Mouse (Mus musculus): Measurements from ENCODE around the gene Hexim2.

Gene Hexim2

DNA sequence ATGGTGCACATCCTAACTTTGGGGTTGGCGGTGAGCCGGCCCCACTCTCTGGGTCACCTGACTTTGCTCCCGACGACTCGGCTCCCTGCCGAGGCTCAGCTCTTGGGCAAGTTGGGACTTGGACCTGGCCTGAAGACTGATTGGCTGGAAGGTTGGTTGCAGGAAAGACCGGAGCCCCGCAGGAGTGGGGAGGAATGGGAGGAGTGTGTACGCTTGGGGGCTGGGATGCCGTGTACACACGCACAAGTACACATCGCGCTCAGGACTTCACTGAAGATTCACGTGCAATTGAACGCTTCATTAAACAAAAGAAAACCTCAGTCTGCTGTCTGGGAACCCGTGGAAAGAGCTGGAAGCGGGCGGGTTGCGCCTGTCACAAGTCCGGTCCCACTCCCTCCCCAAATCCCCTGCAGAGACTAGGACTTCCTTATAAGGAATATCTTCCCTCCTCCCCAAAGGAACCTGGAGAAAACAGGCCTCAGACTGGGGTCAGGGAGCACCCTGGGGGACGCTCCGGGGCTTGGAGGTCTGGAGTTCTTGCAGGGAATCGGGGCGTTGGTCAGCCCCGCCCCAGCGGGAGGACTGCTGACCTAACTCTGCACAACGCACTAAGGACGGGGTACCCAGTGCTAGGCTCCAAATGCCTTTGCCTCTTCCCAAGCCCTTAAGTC, 20.2 kb upstream of the Hexim2 start:
- DNase-seq: peak; percentile 88 to 96

DNA sequence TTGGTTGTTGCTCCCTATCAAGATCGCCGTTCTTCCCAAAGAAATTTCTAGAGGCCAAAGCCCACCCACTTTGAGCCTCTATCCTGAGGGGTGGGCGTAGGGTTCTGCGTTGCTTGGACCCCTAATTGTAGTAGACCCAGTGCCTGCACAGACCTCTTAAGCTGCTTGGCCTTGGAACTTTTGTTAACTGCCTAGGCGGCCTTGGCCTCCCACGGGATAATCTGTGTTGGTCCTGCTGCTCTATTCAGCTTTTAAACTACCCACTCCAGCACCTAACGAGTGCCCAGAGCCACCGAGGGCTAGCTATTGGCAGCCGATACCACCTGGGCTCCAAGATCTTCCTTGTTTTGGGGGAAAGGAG, 19.7 kb upstream of the Hexim2 start:
- DNase-seq: no peak

DNA sequence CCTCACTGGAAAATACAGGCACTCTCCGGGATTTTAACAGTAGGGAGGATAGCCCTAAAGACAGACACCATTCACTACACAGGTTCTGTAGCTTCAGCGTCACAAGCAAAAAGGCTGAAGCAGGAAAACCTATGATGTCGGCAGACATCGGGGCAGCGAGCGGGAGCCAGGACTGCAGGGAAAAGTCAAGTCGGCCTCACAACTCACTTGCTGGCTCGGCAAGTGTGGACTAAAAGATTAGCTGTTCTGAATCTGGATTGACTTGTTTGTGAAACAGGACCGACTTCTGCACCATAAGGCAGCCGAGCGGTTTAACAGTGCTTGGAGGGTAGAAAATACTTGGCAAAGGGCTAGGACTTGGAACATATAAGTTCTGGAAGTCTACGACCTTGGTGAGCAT, 19.2 kb upstream of the Hexim2 start:
- peak in 1 of 2 experiments; percentile 51 for DNase-seq

DNA sequence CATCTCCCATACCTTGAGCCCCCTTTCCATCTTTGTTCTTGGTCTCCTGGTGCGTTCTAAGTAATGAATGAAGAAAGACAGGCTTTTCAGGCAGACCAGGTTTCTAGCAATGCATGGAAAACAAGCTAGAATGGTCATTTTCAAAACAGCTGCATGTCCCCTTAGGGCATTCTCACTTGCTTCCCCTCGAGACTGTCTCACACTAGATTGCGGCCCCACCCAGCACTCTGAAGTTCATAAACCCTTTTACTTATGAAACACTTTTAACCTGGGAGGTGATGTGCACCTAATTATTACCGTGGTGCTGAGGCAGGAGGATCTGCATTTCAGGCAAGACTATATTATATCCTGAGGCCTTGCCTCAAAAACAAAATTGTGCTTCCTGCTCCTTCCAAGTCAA, 18.5 kb upstream of the Hexim2 start:
- no peak for DNase-seq

DNA sequence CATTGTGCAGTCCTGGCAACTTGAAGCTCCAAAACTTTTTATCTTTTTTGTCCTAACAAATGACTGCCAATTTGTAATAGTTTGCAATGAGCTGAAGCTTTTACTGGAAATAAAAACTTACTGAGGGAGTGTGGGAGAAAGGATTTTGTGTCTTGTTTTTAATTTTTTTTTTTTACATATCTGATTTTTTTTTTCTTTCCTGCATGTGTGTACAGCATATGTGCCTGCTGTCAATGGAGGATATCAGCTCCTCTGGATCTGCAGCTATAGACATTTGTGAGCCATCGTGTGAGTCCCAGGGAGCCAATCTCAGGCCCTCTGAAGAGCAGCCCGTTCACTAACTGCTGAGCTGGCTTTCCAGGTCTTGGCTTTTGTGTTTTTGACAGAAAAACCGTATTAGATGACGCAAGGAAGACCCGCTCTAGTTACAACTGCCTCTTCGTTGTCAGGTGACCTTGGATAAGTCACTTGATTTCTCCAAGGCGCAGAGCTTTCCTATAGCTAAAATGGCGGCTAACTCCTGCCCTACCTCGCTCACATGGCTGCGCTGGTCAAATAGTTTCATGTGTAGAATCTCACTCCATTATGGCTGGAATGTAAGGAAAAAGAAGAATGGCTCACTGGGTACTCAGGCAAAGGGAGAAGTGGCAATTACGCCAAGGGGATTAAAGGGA, 17.8 kb upstream of the Hexim2 start:
- no peak for DNase-seq

DNA sequence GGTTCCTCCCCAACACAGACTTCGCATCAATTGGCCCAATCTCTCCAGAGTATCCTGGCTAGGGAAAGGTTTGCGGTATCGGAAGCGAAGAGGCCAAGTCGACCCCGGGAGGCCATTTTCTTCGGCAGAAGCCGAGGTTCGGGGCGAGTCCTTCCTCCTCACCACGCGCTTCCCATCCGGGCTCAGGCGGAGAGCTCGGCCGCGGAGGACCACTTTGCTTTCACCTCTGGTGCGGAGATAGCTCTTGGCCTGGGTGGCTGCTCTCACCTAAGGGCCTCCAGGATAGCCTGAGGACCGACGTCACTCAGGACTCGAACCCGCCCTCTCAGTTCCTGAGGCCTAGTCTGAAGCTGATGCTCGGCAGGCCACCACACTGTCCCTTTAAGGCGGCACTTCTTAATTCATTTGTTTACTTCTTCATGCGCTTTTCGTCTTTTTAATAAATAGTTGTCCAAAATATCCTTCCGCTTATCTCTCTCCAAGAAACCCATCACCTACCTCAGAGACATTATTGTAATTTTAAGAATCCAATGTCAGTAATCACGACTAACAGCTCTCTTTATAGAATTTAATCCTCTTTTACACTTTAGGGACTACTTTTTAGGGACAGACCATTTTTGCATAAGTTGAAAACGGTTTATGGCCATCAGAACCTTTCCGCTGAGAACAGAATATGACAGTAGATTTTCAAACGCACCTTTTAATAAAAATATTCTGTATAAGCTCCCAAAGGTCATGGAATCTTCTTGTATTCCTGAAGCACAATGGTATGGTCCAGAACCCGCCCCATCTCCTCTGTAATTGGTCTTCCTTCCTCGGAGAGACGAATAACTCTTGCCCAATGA, 16.8 kb upstream of the Hexim2 start:
- DNase-seq: peak; percentile 86 to 94

DNA sequence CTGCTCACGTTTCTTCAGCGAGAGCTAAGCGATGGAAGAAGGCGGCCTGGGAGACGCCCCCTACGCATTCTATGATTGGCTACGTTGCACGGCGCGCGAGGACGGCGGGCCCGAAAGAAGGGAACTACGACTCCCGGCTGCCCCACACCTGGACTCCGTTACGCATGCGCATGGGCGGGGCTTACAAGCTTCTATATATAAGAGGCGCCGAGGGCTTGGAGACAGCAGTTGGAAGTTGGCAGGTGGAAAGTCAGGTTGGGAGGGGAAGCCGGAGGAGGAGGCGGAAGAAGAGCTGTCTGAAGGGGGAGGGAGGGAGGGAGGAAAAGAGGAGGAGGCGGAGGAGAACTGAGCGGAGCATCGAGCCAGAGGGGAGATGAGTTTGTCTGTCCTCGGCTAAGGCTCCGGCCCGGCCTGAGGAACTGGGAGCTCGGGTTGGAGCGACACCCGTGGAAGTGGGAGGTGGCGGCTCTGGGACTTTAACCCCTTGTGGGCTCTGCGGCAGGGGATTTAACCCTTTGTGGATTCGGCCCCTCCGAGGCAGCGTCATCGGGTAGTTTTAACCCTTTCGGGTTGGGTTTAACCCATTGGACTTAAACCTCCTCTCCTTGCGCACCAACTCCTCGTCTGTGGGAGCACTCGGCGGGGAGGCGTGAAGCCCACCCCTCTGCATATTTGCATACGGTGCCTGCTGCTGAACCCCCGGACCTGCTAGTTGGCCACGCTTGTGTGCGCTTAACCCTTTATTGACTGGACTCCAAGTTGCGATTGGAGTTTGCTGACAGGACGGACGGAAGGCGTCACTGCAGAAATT, 16.0 kb upstream of the Hexim2 start, which contains the start of gene Hexim1:
Hexim1 (plus strand) TSS at position 224 of the 811 bp plus-strand sequence.
- peak; percentile 99 to 100 for DNase-seq

DNA sequence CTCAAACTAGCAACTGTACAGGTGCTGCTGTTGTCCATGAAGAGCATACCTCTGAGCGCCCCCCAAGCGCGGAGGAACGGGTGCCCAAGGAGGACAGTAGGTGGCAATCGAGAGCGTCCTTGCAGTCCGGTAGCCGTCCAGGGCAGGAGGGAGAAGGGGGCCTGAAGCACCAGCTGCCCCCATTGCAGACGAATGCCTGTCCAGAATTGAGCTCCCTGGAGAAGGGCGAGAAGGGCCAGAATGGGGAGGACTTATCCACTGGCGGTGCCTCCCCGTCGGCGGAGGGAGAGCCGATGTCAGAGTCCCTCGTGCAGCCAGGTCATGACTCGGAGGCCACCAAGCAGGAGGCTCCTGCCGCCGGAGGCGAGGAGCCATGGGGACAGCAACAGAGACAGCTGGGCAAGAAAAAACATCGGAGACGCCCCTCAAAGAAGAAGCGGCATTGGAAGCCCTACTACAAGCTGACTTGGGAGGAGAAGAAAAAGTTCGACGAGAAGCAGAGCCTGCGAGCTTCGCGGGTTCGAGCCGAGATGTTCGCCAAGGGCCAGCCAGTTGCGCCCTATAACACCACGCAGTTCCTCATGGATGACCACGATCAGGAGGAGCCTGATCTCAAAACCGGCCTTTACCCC, 15.2 kb upstream of the Hexim2 start:
- peak; percentile 79 to 87 for DNase-seq

DNA sequence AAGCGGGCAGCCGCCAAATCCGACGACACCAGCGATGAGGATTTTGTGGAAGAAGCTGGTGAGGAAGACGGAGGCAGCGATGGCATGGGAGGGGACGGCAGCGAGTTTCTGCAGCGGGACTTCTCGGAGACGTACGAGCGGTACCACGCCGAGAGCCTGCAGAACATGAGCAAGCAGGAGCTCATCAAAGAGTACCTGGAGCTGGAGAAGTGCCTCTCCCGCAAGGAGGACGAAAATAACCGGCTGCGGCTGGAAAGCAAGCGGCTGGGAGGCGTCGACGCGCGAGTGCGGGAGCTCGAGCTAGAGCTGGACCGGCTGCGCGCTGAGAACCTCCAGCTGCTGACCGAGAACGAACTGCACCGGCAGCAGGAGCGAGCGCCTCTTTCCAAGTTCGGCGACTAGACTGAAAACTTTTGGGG, 14.6 kb upstream of the Hexim2 start:
- peak; percentile 53 to 75 for DNase-seq

DNA sequence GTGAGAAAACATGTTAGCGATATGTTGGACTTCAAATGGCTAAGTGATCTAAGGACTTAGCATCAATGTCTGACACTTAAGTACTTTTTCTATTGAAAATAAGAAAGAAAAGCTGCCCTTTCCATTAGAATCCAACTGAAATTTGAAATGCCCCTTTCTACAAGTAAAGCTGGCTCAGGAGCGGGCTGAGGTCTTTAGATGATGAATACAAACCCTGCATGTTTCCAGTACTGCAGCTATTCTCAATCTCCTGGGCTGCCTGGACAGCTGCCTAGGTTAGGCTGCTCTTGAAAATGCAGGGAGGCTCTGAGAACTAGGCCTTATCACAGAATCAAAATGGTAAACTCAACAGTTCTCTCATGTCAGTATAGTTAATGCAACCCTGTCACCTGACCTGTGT, 13.4 kb upstream of the Hexim2 start:
- no peak for DNase-seq

DNA sequence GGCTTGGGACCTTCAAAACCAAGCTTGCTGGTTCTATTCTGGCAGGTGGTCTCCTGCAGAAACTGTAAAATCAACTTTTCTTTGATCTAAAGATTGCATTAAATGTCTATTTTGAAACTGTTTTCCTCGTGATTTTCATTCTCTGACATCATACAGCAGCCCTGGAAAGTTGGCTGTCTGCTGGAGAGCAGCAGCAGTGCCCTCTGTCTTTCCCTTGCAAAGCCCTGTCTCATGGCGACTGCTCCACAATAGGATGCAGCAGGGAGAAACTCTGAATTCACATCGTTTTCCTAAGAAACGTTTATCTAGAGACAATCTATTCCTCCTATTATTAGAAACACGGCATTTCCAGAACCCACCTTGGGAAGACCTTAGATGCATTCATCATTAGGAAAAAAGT, 12.6 kb upstream of the Hexim2 start:
- DNase-seq: no peak

DNA sequence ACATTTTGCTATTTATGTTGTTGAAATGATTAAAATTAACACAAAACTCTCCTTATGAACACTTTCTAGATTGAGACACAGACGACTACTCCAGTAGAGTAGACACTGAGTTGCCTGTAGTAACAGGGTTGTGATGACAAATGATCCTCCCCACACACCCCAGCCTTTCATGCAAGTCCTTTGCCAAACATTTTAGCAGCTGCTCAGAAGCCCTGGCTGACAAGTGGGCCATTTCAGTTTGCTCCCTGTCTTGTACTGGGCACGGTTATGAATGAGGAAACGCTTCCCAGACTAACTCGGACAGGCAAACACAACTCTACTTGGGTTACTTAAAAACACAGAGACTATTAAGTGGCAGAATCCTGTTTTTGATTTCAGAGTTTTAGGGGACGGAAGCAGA, 11.9 kb upstream of the Hexim2 start:
- no peak for DNase-seq

DNA sequence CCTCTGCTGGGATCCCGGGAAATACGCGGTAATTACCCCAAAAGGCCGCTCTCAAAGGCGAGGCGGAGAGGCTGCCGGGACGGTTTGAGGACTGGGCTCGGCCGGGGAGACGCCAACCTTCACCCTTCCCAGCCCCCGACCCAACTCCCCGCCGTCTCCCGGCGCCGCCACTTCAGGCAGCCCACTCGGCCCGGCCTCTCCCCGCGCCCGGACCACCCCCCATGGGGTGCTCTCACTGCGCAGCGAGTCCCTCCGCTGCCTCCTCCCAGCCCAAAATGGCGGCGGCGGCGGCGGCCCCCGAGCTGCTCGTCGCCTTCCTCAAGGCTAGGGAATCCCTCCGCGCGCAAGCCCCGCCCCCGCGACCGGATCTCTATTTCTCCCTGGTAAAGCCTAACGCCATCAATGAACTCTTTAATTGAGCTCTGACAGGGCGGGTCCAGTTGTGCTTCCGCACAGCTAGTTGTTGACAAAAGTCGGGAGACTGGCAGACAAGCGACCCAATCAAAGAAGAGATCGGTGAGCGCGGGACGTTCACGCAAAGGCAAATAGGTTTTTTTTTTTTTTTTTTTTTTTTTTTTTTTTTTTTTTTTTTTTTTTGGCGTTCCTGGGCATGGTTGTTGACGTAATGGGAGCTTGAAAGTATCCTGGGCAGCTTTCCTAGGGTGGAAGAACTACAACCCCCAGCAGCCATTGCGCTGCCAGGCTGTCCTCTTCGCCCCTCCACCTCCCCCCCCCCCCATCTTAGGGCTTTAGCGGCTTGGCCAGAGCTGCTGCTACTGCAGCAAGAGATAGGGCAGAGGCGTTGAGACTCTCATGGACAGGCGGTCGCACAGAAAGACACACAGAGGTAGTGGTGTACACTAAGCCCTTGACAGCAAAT, 587 bp downstream of the Hexim2 start:
- peak; percentile 100 for DNase-seq

DNA sequence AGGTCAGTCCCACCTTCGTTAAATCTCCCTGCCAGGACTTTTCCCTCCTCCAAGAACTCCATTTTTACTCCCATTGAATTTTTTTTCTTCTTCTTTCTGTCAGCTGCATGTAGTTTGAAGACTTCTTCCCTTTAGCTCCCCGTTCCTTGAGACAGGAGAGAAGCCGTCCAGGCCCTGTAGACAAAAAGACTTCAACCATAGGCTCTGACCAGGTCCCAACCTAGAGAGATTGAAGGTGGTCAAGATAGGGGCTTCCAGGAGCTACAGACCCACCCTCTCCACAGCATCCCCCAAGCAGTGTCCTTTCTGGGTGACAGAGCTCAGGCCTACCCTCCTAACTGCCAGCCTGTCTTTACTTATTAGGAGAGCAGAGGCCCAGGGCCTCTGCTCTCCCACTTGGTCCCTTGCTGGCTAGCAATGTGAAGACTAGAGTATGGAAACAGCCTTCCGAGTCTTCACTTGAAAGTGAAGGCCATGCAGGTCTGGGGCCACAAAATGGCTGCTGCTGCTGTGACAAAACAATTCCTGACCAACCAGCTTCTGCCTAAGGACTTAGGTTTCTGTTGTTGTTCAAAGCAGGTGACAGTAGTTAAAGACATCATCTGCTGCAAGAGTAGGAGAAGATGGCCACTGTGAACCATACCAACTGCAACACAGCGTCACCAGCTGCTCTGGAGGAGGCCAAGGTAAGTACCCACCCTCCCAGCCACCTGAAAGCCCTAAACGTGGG, 1.4 kb downstream of the Hexim2 start:
- DNase-seq: peak in 1 of 2 experiments; percentile 36

DNA sequence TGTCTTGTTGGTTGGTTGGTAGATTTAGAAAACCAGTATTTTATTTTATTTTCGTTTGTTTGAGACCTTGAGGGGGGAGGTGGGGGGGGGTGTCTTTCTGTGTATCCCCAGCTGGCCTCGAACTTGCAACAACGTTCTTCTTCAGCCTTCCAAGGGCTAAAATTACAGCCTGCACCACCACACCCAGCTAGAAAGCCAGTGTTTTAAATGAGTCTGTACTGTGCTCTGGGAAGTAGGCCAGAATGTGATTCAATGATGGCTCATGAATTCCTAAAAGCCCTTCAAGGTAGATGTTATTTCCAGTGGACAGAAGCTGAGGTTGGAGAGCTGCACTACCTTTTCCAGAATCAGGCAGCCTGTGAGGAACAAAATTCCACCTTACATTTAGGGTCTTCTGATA, 2.0 kb downstream of the Hexim2 start:
- no peak for DNase-seq

DNA sequence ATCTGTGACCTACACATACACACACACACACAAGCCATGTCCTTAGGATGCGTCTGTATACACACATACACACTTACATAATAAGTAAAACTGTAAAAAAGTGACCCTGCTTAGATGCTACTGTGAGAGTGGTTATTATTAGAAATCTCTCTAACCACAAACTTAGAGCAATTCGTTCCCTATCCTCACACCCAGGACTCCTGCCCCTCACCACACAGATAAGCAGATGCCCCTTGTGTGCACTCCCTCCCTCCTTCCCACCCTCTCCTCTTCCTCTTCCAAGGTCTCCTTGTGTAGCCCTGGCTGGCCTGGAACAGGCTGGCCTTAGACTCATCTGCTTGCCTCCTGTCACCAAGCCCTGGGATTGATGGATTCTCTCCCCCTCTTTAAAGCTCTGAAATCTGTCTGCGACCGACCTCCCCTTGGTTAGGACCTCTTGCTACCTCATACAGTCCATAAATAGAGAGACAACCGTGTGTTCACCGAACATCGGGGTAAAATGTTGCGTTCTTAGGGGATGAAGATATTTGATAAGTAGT, 3.9 kb downstream of the Hexim2 start:
- DNase-seq: no peak

DNA sequence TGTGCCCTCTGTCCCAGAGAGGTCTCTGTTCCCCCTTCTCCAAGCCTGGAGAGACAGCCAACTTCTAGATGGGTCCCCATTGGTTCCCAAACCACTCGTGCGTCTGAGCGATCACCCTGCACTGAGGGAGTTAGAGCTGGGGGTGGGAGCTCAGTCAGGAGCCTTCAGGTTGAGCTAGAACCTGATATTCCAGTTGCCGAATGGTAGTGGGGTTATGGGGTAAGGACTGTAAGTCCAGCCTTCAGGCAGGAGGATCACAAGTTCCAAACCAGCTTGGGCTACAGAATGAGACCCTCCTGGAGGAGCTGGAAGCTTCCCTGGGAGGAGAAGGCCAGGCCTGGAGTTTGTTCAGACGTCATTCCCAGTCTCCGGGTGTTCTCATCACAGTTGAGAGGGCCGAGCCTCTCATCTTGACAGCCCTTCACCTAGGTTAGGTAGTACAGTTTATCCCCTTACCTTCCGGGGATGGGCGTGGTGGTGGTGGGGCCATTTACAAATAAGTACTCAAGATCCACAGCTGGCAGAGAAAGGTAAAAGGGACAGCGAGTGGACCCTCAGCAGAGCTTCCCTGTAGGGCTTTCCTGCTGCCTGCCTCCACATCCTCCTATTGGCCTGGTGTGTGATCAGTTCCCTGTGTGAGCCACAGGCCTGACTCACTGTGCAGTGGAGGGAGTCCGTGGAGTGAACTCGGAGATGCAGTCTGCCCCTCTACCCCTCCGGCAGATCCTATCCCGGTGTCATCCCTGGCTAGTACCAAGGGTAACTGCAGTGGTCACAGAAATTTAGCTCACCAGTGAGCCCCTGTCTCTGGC, 7.9 kb downstream of the Hexim2 start:
- DNase-seq: peak in 1 of 2 experiments; percentile 34

DNA sequence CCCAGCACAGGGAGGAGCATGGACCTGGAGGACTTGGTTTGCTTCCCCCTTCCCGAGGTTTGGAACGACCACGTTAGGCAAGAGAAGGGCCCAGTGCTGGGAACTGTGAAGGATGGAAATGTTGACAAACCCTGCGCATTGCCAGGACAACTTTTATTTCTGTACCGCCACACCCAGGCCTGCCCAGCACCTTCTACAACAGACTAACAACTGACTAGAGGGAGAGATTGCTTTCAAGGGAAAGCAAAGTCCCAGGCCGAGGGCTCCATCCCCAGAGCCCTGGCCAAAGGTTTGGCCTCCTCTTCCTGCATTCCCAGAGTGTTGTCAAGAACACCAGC, 8.5 kb downstream of the Hexim2 start:
- DNase-seq: no peak
